Mouse (Mus musculus): ENCODE data around the gene Fndc3b.

The Fndc3b gene

DNA sequence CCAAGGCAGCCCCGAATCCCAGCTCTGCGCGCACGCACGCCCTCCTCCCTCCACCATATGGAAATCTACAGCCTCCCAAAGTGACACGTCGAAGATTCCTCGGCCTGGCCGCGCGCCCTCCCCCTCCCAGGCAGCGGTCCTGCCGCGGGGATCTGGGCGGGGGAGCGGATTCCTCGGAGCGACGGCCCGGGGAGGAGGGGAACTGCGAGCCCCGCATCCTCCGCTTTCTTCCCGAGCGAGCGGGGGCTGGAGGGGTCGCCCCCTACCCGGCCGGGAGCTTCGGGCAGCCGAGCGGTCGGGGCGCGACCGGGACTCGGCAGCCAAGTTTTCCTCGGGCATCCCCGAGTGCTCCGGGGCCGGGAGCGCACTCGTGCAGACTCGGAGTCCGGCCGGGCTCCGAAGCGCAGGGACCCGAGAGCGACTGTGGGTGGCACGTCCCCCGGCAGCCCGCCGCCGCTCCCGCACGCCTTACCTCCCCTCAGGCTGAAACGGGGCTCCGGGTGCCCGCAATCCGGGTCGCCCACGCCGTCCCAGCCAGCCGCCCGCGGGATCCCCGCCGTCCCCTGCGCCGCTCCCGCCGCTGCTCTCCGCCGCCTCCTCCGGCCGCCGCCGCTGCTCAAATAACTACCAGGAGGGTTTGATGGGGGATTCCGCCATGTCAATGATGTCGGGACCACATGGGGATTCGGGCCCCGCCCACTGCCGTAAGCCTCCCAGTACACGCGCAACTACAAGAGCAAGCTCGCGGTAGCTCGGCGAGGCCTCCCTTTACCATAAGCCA is at the start of gene Fndc3b:
Fndc3b (minus strand) TSS at position 660 of the 781 bp plus-strand sequence.
- no peak for DNase-seq (ENCODE audit: low read depth, low spot score)

DNA sequence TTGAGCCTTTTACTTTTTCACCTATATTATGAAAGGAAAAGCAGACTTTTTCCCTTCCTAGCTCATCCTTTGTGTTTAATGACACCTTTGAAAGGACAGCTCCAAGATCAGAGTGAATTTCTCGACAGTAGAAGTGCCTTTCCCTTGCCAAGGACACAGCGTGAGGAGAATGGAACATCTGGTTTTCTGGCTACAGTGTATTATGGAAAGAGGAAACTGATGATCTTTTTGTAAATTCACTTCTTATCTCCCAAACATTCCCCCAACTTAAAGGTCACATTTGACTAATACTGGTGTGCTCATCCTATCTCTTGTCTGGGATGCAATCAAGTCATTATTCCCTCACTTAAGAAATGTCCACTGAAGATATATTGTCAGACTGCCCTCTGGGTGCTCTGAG is 49.2 kb upstream of the Fndc3b start:
- DNase-seq (ENCODE audit: low read depth, low spot score): no peak

DNA sequence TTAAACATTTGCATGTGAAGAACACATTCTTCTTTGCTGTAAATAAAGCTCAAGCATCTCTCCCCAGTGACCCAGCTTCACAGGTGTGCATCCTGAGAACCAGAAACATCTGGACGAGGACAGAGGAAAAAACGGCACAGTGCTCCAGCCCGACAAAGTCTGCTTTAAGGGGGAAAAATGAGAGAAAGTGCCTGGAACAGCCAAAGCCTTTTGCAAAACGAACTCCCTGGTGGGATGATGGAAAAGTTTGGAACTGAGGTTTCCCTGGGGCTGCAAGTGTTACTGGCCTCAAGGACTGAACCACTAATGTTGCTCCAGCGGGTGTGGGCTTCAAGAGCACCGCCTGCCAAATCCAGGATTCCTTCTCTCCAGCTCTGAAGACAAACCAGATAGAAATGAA is 47.9 kb upstream of the Fndc3b start:
- no peak for DNase-seq (ENCODE audit: low read depth, low spot score)

DNA sequence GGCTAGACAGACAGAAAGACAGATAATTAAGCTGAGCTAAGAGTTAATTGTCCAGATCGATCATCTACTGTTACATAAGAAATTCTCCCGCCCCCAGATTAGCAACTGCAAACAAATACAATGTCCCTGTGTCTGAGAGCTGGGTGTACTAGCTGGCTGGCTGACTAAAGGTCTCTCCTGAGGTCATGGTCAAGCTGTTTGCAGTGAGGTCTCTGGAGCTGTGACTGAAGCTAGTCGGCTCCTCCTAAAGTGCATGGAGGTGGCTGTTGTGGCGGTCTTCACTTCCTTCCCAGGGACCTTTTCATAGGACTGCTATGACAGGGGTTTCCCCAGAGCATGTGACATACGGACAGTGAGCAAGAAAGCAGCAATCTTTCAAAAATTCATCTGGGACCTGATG is 40.5 kb upstream of the Fndc3b start:
- no peak for DNase-seq (ENCODE audit: low read depth, low spot score)

DNA sequence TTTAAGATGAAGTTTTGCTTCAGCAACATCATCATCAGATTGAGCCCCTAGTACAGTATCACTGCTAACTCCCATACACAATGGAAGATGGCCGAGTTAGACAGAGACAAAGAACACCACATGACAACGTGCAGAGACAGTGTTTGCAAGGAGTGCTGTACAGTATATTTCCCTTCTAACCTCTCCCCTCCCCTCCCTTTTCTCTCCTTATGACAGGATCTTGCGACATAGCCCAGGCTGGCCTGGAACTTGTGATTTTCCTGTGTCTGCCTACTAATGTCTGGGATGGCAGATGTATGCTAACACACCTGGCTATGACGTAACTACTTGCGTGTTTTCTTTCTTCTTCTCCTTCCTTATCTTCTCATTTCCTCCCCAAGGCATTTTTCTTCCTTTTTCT is 40.0 kb upstream of the Fndc3b start:
- DNase-seq (ENCODE audit: low read depth, low spot score): no peak

DNA sequence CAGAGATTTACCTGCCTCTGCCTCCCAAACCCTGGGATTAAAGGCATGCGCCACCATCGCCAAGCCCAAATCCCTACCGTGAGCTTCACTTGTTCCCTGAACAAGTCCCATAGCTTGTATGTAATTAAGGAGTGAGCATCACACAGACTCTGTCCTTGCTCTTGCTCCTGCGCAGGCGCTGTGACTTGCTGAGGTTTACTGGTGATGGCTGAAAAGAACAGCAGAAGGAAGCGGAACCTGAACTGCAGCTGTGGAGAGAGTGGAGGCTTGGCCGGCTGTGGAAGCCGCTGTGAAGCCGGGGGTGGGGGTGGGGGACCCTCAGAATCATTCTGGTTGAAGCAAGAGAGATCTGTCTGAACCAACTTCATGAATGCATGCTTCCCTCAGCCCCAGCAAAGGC is 34.5 kb upstream of the Fndc3b start:
- DNase-seq (ENCODE audit: low read depth, low spot score): no peak

DNA sequence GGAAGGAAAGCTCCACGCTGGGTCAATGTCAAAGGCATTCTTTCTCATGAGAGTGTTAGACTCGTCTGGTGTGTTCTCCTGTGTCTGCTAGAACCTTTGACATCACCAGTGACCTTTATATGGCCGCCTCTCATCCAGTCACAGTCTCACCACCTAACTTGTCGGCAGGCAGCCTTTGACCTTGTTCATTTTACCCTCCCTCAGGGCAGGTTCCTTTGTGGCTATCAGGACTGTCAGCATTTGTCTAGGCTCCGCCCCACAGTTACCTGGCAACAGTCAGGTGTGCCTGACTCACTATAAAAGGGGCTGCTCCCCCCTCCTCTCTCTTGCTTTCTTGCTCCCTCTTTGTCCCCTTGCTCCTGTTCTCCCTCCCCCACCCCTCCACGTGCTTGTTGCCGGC is 33.6 kb upstream of the Fndc3b start:
- DNase-seq (ENCODE audit: low read depth, low spot score): no peak

DNA sequence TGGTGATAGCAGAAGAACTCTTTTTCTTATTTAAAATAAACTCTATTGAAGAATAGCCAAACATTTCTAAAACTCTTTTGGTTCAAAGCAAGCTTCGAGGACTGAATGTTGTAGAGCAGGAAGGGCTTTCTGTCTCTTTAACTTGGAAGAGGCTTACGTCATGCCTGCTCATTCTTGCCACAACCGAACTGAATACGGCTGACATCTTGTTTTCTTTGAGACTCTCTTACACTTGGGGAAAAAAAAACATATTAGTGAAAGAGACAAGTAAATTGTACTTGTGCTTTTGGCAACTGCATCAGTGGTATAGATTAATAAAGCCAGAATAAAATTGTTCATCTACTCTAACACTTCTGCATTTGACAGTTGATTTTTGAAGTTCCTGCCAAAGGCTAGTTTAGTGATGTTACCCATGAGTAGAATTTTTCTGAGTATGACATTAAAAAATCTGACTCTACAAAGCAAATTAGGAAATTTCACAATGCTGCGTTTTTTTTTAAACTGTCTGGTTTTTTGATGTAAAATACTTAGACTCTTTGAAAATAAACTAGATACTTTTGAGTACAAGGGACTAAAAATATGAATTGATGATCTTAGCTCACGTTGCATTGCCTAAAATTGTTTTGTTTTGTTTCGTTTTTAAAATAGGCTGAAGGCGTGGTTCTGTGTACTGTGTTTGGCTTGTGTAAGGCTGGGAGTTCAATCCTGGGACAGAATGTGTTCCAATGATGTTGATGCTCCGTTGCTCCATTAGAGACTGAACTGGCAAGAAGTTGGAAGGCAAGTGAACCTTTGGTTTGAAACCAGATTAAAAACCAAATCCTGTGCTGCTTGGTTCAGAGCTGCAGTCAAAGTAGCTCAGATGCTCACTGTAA is 32.4 kb upstream of the Fndc3b start:
- DNase-seq (ENCODE audit: low read depth, low spot score): no peak

DNA sequence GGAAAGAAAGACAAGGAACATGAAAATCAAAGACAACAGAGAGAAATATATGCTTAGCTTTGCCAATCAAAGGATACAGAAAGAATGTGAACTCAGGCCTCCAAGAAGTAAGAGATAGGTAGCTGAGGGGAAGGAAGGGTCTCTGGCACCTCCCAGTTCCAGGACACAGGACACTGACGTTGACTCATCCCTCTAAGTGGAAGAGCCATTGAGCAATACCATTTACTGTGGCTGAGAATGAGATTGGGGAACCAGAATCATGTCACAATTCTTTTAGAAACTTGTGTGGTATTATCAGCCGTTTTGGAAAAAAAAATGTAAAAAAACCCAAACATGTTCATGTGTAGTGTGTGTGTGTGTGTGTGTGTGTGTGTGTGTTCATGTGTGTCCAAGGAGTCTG is 31.0 kb upstream of the Fndc3b start:
- no peak for DNase-seq (ENCODE audit: low read depth, low spot score)

DNA sequence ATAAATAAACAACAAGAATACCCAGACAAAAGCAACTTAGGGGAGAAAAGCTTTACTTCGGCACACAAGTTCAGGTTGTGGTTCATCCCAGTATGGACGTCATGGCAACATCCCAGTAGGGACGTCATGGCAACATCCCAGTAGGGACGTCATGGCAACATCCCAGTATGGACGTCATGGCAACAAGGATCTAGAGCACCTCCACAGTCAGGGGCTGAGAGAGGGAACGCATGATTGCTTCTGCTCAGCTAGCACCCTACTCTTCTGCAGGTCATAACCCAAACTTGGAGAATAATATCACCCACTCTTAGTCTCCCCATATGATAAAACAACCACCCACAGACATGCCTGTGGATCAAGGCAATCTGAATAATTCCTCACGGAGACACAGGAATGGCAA is 29.0 kb upstream of the Fndc3b start:
- DNase-seq (ENCODE audit: low read depth, low spot score): no peak

DNA sequence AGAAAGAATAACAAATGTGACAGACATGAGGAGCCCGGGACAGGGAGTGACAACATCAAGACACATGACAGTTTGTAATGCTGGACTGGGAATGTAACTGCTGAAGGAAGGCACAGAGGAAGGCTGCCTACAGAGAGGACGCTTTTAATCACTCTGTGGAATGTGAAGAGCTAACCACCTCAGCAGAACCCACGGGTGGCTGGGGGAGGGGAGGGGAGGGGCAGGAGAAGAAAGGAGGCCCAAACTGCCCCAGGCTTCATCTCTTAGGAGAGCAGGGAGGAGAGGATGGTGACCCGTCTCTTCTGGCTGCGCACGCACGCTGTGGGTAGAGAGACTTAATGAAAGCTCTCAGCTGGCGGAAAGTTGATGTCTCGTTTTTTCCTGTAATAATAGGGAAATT is 25.1 kb upstream of the Fndc3b start:
- no peak for DNase-seq (ENCODE audit: low read depth, low spot score)

DNA sequence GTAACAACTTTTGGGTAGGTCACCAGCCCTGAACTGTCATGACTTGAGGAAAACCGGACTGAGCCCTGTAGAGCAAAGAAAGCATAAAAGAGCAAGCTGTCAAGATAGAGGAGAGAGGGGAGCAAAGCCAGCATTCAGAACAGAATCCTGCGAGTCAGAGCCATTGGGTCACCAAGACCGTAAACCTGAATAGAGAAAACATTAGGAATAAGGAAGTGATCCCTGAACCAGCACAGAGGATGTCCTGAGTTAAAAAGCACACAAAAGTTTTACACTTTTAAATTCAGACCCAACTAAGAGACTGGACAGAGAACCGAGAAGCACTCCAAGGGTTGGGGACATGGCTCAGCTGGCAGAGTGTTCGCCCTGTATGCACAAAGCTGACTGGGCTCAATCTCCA is 24.0 kb upstream of the Fndc3b start:
- DNase-seq (ENCODE audit: low read depth, low spot score): no peak

DNA sequence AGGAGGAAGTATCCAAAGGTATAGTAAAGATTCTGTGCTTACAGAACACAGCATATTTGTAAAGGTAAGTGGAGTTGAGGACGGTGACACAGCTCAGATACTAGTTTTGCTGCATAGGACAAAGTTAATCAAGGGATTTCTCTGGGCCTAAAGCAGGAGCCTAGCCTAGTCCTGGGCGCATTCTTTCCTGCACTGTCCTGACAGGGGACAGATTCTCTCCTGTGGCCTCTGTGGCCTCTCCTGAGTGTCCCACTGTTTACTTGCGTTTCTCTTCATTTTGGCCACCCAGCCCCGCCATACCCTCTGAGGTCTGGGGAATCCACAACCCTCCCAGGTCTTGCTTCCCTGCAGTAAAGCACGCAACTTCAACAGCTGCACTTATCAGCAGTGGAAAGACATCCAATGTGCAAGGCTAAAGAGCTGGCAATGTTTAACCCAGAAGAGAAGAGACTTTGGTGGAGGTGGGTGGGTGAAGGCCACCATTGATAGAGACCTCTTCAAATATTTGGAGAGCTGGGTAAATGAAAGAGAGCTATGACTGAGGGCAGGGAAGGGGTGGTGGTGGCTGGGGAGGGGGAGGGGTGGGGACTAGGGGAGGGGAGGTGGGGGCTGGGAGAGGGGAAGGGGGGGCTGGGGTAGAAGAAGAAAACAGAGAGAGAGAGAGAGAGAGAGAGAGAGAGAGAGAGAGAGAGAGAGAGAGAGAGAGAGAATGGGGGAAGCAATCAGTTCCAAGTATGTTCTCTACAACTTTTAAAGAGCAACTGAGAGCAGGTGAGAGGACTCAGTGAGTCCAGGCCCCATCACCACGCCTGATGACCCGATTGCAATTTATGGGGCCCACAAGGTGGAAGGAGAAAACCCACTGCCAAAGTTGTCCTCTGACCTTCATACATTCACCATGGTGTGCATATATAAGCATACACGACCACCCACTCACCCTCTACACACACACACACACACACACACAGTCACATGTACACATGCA is 18.0 kb upstream of the Fndc3b start:
- DNase-seq (ENCODE audit: low read depth, low spot score): no peak

DNA sequence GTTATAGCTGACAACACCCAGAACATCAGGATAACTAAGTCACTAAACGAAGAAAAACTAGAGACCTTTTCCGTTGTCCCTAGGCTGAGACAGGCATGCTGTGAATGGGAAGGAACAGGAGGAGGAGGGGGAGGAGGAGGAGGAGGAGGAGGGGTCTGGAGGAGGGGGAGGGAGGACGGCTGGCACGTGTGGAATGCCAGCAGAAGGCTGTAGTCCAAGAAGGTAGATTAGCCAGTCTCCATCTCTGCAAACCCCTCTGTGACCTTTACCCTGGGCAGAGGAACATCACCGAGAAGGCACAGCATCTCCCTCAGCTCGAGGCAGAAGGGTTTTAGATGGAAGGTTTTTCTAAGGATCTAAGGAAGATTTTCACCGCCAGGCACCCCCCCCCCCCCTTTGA is 17.1 kb upstream of the Fndc3b start:
- no peak for DNase-seq (ENCODE audit: low read depth, low spot score)

DNA sequence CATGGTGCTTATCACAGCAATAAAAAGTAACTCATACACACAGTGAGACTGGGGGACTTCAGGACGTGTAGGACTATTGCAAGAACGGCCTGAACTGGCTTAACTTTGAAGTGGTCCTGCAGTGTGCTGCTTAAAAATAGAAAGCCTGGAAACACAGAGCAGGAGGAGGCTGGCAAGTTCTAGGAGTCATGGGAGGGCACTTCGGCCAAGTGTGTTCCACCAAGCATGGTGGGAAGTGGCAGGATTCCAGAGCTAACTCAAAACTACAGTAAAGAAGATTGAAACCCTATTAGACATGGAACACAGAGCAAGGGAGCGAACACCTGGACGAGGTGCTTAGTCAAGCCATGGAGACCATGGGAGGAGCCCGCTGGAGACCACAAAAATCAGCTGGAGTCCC is 14.6 kb upstream of the Fndc3b start:
- DNase-seq (ENCODE audit: low read depth, low spot score): no peak

DNA sequence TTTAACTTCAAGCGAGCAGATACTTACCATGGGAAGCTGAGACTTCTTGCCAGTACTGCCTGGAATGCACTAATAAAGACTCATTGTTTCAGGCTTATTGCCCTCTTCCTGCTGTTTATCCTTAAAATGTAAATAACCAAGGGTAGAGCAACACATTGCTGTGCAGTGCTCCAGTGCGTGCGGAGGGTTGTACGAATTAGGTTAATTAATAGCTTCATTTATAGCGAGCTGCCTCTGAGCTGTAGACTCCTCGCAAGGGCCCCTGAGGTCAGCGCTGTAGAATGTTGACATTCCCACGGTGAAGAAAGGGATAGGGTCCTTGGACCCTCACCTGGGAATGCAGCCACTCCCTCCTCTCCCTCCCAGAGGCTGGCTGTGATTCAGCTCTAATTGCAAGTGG is 13.1 kb upstream of the Fndc3b start:
- no peak for DNase-seq (ENCODE audit: low read depth, low spot score)

DNA sequence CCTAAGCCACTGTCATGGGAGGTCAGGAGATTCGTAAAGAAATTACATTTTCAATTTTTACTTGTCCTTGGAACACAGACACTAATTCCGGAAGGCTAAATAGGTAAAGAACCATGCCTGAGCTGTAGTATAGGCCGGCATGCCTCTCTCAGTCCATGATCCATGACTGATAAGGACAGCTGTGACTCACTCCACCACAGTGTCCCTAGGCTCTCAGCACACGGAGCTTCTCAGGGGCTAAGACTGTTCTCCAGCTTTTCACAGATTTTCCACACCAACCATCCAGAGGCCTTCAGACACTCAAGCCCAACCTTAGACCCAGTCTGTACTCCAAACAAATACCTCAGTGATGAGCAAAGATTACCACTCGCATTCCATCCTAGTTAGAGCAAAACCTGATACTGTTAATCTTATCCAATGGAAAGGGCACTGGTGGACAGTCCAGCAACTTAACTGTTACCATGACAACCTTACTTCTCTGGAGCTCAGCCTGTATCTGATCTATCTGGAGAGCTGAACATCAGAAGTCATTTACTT is 7.8 kb upstream of the Fndc3b start:
- no peak for DNase-seq (ENCODE audit: low read depth, low spot score)

DNA sequence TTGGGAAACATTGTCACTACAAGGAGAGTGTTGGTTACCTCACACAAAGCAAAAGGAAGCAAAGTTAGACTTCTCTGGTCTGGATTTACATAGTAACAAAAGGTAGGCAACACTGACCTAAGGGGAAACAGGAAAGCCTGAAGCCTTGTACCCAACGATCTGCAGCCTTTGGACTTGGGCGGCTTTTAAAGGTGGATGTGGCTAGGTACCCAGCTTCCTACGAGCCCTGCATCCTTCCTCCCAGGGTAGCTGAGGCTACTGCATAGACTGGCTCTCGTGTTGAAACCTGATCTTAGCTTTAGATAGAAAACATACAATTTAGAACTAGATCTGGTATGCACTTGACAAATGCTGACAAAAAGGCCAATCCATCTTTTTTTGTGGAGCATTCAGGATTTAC is 2.9 kb upstream of the Fndc3b start:
- DNase-seq (ENCODE audit: low read depth, low spot score): no peak

DNA sequence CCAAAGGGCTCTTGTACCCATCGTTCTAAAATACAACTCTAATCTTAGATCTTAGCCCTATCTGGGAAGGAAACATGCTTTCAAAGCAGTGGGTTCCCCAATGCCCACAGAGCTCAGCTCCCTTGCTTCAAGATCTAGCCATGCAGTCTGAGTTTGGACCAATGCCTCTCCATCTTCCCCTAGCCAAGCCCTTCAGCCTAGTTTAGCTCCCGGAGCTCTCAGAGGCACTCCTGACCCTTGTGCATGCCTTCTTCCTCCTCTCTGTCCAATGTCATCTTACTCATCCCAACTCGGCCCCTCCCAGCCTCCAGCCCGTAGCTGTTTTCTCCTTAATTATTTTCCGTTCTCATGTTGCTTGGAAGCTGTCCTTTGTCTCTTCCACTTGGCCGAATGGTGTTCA is 1.3 kb upstream of the Fndc3b start:
- DNase-seq (ENCODE audit: low read depth, low spot score): no peak

DNA sequence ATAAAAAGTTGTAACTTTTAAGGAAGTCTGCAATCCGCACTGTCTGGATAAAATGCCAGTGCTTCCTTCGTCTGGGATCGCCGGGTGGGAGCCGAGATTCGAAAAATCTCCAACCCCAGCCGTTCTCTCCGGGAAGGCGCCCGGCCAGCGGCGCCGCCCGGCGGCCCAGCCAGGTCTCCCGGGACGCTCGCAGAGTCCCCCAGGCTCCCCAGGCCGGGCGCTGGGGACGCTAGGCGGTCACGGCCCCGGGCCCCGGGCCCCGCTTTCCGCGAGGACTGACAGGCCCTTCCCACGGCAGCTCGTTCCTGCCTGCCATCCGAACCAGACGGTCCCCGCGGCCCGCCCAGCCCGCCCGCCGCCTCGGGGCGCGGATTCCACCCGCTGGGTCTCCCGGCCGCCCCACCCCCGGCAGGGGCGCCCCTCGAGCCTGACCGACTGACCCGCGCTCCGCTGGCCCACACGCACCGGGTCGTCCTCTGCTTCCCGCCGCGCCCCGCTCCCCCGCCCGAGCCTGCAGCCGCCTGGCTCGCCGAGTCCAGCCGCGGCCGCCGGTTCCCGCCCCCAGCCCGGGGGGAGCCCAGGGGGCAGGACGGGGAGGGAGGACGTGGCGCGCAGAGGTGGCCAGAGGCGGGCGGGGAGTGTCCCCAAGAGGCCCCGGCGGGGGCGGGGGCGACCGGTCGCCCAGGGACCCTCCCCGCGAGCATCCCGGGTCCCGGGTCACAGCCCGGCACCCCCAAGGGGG is 1.0 kb downstream of the Fndc3b start:
- DNase-seq (ENCODE audit: low read depth, low spot score): no peak

All from c-Kit-negative CD71-positive TER-119-positive erythroid progenitor cells, embryonic 14.5 days (primary cell).